Mouse (Mus musculus) bone marrow macrophage, adult 2 months (primary cell): ENCODE measurements at regions not wholly inside any gene's neighbourhood (a gene's known extent, or its start where the extent isn't known, plus 50 kb on each side); places are given as distances from the start of the nearest gene placed in this dataset.

Experiments
- CTCF ChIP-seq: IDR thresholded peaks from 2 replicates; pipeline ENCODE4 v1.5.1; 2012; ENCODE audit warnings: low read depth, mild to moderate bottlenecking, low read length, moderate library complexity
- POLR2A ChIP-seq: IDR thresholded peaks from 2 replicates; pipeline ENCODE4 v1.6.1; 2012; ENCODE audit warnings: mild to moderate bottlenecking, low read depth, low read length, borderline replicate concordance

- no peak for TF ChIP-seq POLR2A
- no peak for TF ChIP-seq CTCF
These were observed 67.3 kb upstream of the Vps8 start for GRCm38 (mm10) chr16:21355638-21356037.
